Mouse (Mus musculus): ENCODE measurements around the gene Hip1r.

- TF ChIP-seq CTCF (IDR thresholded peaks at IDR 0.05; ENCODE audit: low read depth) = no peak
- TF ChIP-seq EP300 (IDR thresholded peaks at IDR 0.05; ENCODE audit: low read depth) = no peak
Measured at GRCm38 (mm10) chr5:123986925-123987324, 13.5 kb downstream of the Hip1r start.

Measured in liver, postnatal 0 days (tissue).